Mouse (Mus musculus): ENCODE data around the gene Tgfbr3l.

Tgfbr3l gene

DNA sequence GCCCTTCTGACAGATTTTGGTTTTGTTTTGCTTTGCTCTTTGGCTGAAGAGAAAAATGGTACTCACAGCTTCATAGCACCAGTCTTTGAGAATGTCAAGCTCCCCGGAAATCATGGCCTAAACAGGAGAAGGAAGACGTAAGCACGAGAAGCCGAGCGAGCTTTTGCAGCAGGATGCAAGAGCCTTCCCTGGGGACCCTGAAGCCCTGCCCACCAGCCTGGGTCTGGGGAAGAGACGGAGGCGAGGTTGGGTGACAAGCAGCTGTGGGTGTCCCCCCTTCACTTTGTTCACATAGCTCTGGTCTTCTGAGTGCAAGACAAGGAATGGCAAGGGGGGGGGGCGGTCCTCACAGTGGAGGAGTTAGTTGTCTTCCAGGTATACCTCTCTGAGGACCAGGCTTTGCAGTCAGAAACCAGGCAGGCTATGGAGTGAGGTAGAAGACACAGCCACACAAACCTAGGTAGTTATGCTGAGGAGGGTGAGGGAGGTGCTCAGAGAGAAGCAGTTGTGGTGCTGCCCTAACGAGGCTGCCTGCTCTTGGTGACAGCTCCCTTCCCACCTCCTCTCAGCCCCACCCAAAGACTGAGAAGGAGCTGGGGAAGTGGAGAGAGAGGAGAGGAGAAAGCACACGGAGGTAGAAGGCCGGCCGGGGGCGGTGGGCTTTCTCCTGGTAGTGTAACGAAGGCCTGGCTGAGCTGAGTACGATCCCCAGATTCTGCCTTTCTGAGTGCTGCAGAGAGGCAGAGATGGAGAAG is 17.3 kb downstream of the Tgfbr3l start:
- DNase-seq (ENCODE audit: low read depth in 1 of 2, low spot score in 2 of 2): no peak

DNA sequence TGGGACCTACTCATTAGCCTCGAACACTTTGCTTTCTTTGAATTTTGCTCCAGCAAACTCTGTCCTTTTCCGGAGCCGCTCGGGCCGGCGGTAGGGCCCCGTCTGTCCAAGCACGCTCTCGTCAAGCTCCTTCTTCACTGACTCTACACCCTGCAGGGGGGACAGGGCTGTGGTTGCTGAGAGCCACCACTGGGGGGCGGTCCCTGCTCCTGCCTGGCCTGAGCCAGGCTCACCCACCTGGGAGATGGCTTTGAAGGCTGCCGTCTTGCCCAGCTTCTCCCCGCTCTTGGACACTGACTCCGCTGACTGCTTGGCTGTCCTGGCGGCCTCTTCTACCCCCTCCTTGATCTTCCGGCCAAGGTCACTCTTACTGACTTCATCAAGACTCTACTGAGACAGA is 19.6 kb downstream of the Tgfbr3l start:
- DNase-seq (ENCODE audit: low read depth in 1 of 2, low spot score in 2 of 2): no peak

DNA sequence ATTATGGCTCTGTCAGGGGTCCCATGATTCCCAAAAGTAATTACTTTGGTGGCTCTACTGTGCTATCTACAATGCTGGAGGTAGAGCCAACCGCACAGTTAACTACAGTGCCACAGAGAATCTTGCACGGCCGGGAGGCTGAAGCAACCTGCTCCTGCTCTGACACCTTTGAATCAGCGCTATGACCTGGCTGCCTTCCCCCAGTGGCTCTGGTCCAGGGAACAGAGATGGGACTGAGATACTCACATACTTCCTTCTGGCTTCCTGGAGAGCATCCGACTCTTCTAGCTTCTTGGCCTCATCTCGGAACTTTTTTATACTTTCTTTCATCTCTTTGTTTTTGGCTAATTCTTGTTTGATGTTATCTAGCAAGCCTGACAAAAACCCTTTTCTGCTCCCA is 21.6 kb downstream of the Tgfbr3l start:
- DNase-seq (ENCODE audit: low read depth in 1 of 2, low spot score in 2 of 2): no peak

GRCm38 (mm10) chr8:4275275-4276110 is 27.5 kb downstream of the Tgfbr3l start, which contains the start of gene Timm44:
TSS of gene Timm44 (minus strand) at chr8:4275913.
- peak; percentile 72 to 87 for DNase-seq (ENCODE audit: low read depth in 1 of 2, low spot score in 2 of 2)

DNA sequence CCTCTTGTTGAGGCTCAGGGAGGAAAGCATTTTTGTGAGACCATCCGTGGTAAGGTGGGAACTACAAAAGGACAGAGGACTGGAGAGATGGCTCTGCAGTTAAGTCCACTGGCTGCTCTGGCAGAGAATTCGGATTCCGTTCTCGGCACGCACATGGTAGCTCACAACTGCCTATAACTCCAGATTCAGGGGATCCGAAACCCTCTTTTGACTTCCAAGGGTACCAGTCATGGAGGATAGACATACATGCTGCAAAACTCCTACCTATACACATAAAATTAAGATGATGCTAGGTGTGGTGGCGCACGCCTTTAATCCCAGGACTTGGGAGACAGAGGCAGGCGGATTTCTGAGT is 28.1 kb downstream of the Tgfbr3l start:
- no peak for DNase-seq (ENCODE audit: low read depth in 1 of 2, low spot score in 2 of 2)

- no peak for DNase-seq (ENCODE audit: low read depth in 1 of 2, low spot score in 2 of 2)
Observed at GRCm38 (mm10) chr8:4292738-4293137, 44.7 kb downstream of the Tgfbr3l start.

GRCm38 (mm10) chr8:4297822-4298221 is 49.8 kb downstream of the Tgfbr3l start:
- no peak for DNase-seq (ENCODE audit: low read depth in 1 of 2, low spot score in 2 of 2)
